Mouse (Mus musculus) MEL (cell line): ENCODE data around the gene Ryk. TPM values are rescaled to one million over a fixed set of nuclear protein-coding genes. Genes with fewer than 3 reads are reported as not detected.

Experiments
- DNase-seq: peaks from one replicate; pipeline ENCODE4 v3.0.0; 2011; ENCODE audit warnings: low read depth, low spot score
- H3K27ac ChIP-seq: 2 replicates; pipeline ENCODE4 v1.5.1; 2012; ENCODE audit warnings: low read depth, mild to moderate bottlenecking, control low read depth, low read length, moderate library complexity; ENCODE audit not compliant: control insufficient read depth
- H3K27me3 ChIP-seq, 2 experiments: fragments of 150-350 bp in 1 of 2; sonication (generic) in 1 of 2; 2 replicates each; pipeline ENCODE4 v1.6.1; 2012; ENCODE audit warnings: low read length in 2 of 2, mild to moderate bottlenecking in 2 of 2, improper control_type of control experiment in 1 of 2, moderate library complexity in 1 of 2; ENCODE audit not compliant: insufficient read depth in 2 of 2, control insufficient read depth in 1 of 2
- H3K36me3 ChIP-seq, 2 experiments: 2 replicates each; pipeline ENCODE4 v1.6.1; 2012 to 2014; ENCODE audit warnings: low read length in 2 of 2, improper control_type of control experiment in 1 of 2, inconsistent platforms in 1 of 2, mild to moderate bottlenecking in 1 of 2; ENCODE audit not compliant: insufficient read depth in 2 of 2, control insufficient read depth in 1 of 2
- H3K4me1 ChIP-seq, 2 experiments: fragments of 150-350 bp in 1 of 2; sonication (generic) in 1 of 2; 2 replicates each; pipeline ENCODE4 v1.6.1; 2012; ENCODE audit warnings: low read length in 2 of 2, improper control_type of control experiment in 1 of 2, mild to moderate bottlenecking in 1 of 2; ENCODE audit not compliant: insufficient read depth in 2 of 2, control insufficient read depth in 1 of 2
- H3K4me3 ChIP-seq, 2 experiments: fragments of 150-350 bp in 1 of 2; sonication (generic) in 1 of 2; 2 replicates each; pipeline ENCODE4 v1.5.1; 2012; ENCODE audit warnings: low read depth in 2 of 2, low read length in 2 of 2, mild to moderate bottlenecking in 2 of 2, moderate library complexity in 2 of 2, control low read depth in 1 of 2, improper control_type of control experiment in 1 of 2; ENCODE audit not compliant: control insufficient read depth in 1 of 2, insufficient read depth in 1 of 2
- H3K79me2 ChIP-seq: 2 replicates; pipeline ENCODE4 v1.6.1; 2012; ENCODE audit warnings: mild to moderate bottlenecking, low read length, moderate library complexity; ENCODE audit not compliant: control insufficient read depth, poor library complexity, insufficient read depth
- H3K9ac ChIP-seq: 2 replicates; pipeline ENCODE4 v1.6.1; 2012; ENCODE audit warnings: low read depth, mild to moderate bottlenecking, control low read depth, low read length, moderate library complexity; ENCODE audit not compliant: control insufficient read depth, poor library complexity, severe bottlenecking
- H3K9me3 ChIP-seq: fragments of 150-350 bp; sonication (generic); replicated peaks from 2 replicates; pipeline ENCODE4 v1.6.1; 2012; ENCODE audit warnings: mild to moderate bottlenecking, low read length, improper control_type of control experiment, moderate library complexity; ENCODE audit not compliant: insufficient read depth
- BHLHE40 ChIP-seq: IDR thresholded peaks from 2 replicates; pipeline ENCODE4 v1.6.1; 2012; ENCODE audit warnings: low read depth, mild to moderate bottlenecking, inconsistent platforms, low read length, improper control_type of control experiment, borderline replicate concordance
- CTCF ChIP-seq, 3 experiments: IDR thresholded peaks in 2 of 3; conservative IDR thresholded peaks in 1 of 3; 2 replicates each; pipeline ENCODE4 v1.5.1; 2011 to 2012; ENCODE audit warnings: low read length in 3 of 3, low read depth in 2 of 3, mild to moderate bottlenecking in 2 of 3, improper control_type of control experiment in 1 of 3, inconsistent platforms in 1 of 3, mixed read lengths in 1 of 3, moderate library complexity in 1 of 3; ENCODE audit not compliant: control insufficient read depth in 1 of 3, insufficient read depth in 1 of 3, poor library complexity in 1 of 3, severe bottlenecking in 1 of 3
- E2F4 ChIP-seq: IDR thresholded peaks from 2 replicates; pipeline ENCODE4 v1.6.1; 2011; ENCODE audit warnings: low read depth, low read length, improper control_type of control experiment, borderline replicate concordance
- EP300 ChIP-seq, 2 experiments: IDR thresholded peaks; 2 replicates each; pipeline ENCODE4 v1.6.1; 2011; ENCODE audit warnings: improper control_type of control experiment in 2 of 2, low read length in 2 of 2, low read depth in 1 of 2, mild to moderate bottlenecking in 1 of 2
- ETS1 ChIP-seq: IDR thresholded peaks from 2 replicates; pipeline ENCODE4 v1.6.1; 2012; ENCODE audit warnings: low read depth, mild to moderate bottlenecking, inconsistent platforms, low read length, improper control_type of control experiment, moderate library complexity
- JUND ChIP-seq: IDR thresholded peaks from 2 replicates; pipeline ENCODE4 v1.6.1; 2011; ENCODE audit warnings: low read depth, mild to moderate bottlenecking, improper control_type of control experiment, low read length
- MAX ChIP-seq: IDR thresholded peaks from 2 replicates; pipeline ENCODE4 v1.6.1; 2011; ENCODE audit warnings: low read length, improper control_type of control experiment
- MXI1 ChIP-seq: IDR thresholded peaks from 2 replicates; pipeline ENCODE4 v1.6.1; 2011; ENCODE audit warnings: mild to moderate bottlenecking, low read depth, low read length, improper control_type of control experiment
- RCOR1 ChIP-seq: IDR thresholded peaks from 2 replicates; pipeline ENCODE4 v1.6.1; 2012; ENCODE audit warnings: low read depth, mild to moderate bottlenecking, inconsistent platforms, low read length, improper control_type of control experiment
- TAL1 ChIP-seq: IDR thresholded peaks from 2 replicates; pipeline ENCODE4 v1.6.1; 2012; ENCODE audit warnings: mild to moderate bottlenecking, inconsistent platforms, low read length, moderate library complexity, mixed read lengths
- TBP ChIP-seq: IDR thresholded peaks from 2 replicates; pipeline ENCODE4 v1.8.0; 2011; ENCODE audit warnings: low read depth, low read length, improper control_type of control experiment
- TCF12 ChIP-seq: IDR thresholded peaks from 2 replicates; pipeline ENCODE4 v1.6.1; 2014; ENCODE audit warnings: low read depth, mild to moderate bottlenecking, inconsistent platforms, low read length, improper control_type of control experiment, moderate library complexity
- USF1 ChIP-seq: IDR thresholded peaks from 2 replicates; pipeline ENCODE4 v1.6.1; 2014; ENCODE audit warnings: low read depth, mild to moderate bottlenecking, inconsistent platforms, low read length, improper control_type of control experiment, moderate library complexity
- ZC3H11A ChIP-seq: IDR thresholded peaks from 2 replicates; pipeline ENCODE4 v1.6.1; 2012; ENCODE audit warnings: low read depth, mild to moderate bottlenecking, inconsistent platforms, low read length, improper control_type of control experiment
- ZKSCAN1 ChIP-seq: IDR thresholded peaks from 2 replicates; pipeline ENCODE4 v1.6.1; 2012; ENCODE audit warnings: low read depth, mild to moderate bottlenecking, inconsistent platforms, low read length, improper control_type of control experiment, moderate library complexity
- polyA plus RNA-seq, 2 experiments: library from polyadenylated mRNA; stranded (reverse) in 1 of 2; unstranded in 1 of 2; fragments of >175 nt in 1 of 2; fragments of >200 nt in 1 of 2; gene quantifications; 2 replicates each; pipeline versions ENCODE4 v1.2.1 to v1.2.4; 2012; ENCODE audit warnings: low replicate concordance in 2 of 2, low read depth in 1 of 2; ENCODE audit not compliant: insufficient read length in 2 of 2, insufficient read depth in 1 of 2, missing spikeins in 1 of 2
- total RNA-seq: library from RNA; depleted of rRNA; stranded (reverse); fragments of 300-350 nt; gene quantifications from 2 replicates; pipeline ENCODE4 v1.2.3, GENCODE M21; 2012

Gene Ryk
- total and polyA plus RNA-seq, 3 experiments, result 46.0 to 47.3 (median 46.4) TPM

DNA sequence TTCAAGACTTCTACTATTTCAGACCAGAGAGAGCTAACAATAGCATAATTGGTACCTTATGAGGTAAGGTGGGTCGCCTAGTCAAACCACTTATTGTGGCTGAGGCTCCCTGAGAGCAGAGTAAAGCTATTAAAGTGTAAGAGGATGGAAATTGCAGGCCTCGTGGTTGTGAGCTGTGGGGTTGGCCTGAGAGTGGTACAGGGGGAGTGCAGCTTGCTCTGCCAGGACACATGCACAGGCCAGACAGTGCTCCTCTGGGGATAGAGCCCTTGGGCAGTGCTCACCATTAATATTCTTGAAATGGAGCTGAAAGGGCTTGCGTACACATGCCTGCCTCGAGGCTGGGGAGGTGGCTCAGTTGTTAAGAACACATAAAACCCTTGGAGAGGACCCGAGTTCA is 23.6 kb downstream of the Ryk start:
- Histone ChIP-seq H3K9ac (no peak overlapping the region), H3K9me3 (no peaks in the 10 kb centered on the region), H3K36me3 (peaks cover 0 to 50% of the 10 kb centered on the region in 2 experiments; a peak in 3 of 4 replicates), H3K27me3 (no peaks in the 10 kb centered on the region), H3K4me1 (peaks cover 17 to 41% of the 10 kb centered on the region in 2 experiments), H3K27ac (no peak overlapping the region), H3K4me3 (no peak overlapping the region), H3K79me2 (peaks cover 31% of the 10 kb centered on the region)
- no peak for DNase-seq
- TF ChIP-seq TAL1, result no peak

DNA sequence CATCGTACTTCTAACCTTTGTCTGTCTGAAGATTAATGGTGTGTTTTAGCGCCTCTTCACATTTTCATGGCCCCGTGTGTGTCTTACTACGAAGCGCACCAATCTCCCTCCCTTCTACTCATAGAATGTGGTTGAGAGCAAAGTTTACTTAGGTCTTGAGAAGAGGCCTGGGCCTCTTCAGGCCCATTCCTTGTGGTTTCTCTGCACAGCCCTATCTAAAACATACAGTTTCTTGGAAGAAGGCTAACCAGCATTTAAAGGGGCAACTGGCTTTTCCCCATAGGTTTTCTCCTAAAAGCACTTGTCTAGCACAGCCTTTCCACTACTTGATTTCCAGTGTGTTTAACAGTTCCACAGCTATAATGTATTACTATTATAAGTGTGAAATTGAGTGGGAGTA is 24.7 kb downstream of the Ryk start:
- TF ChIP-seq ZC3H11A (no peak), EP300 (IDR thresholded peaks at IDR 0.05; ENCODE audit: low read depth in 1 of 2, low read length in 2 of 2) (peak; percentile 2 to 52; a peak in 3 of 4 replicates), BHLHE40 (peak; percentile 10; the same call in 1 of the 2 replicates), ZKSCAN1 (no peak), MAX (peak; percentile 33; the same call in 1 of the 2 replicates), TCF12 (no peak), JUND (no peak), TBP (no peak), ETS1 (0 out of 2 replicates have a peak, but pooled peaks have one; percentile 22), CTCF (IDR thresholded peaks at IDR 0.05 in 2 of 3, conservative IDR thresholded peaks at IDR 0.05 in 1 of 3; ENCODE audit: control insufficient read depth in 1 of 3, insufficient read depth in 1 of 3, low read depth in 2 of 3, low read length in 3 of 3, poor library complexity in 1 of 3, severe bottlenecking in 1 of 3) (no peak)
- TF ChIP-seq, all 39 proteins: peak for 4
- peak; percentile 61 for DNase-seq
- Histone ChIP-seq H3K9me3 (no peaks in the 10 kb centered on the region), H3K79me2 (peaks cover 22% of the 10 kb centered on the region), H3K36me3 (peaks cover 2 to 56% of the 10 kb centered on the region in 2 experiments; a peak in 3 of 4 replicates), H3K4me3 (peak overlapping the region in 1 of 2 experiments; percentile 10; a peak in 2 of 4 replicates), H3K4me1 (peaks cover 15 to 47% of the 10 kb centered on the region in 2 experiments), H3K27me3 (no peaks in the 10 kb centered on the region), H3K27ac (peak overlapping the region; percentile 74), H3K9ac (no peak overlapping the region)

DNA sequence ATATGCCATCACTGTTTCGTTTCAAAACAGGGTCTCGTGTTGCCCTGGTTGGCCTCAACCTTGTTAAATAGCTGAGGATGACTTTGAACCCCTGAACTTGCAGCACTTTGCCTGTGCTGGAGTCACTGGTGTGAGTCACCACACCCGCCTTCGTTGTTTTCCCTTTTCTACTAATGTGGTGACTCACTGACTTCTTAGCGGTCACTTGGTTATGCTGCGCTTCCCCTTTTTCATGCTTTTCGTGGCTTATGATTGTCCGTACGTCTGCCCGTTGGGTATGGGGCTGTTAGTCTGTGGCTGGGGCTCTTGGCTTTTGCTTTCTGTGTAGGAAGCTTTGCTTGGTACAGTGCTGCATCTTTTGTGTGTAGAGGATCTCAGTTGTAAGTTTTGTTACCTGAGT is 25.2 kb downstream of the Ryk start:
- Histone ChIP-seq H3K4me1 (peaks cover 15 to 47% of the 10 kb centered on the region in 2 experiments), H3K27ac (peak overlapping the region; percentile 82), H3K79me2 (peaks cover 19% of the 10 kb centered on the region), H3K9ac (0 out of 2 replicates have a peak overlapping the region, but pooled peaks have one; percentile 4), H3K9me3 (no peaks in the 10 kb centered on the region), H3K4me3 (peak overlapping the region; percentile 6 to 10; a peak in 2 of 4 replicates), H3K36me3 (peaks cover 2 to 56% of the 10 kb centered on the region in 2 experiments; a peak in 3 of 4 replicates)
- DNase-seq, result peak; percentile 91
- TF ChIP-seq E2F4 (no peak), MXI1 (peak; percentile 41; the same call in 1 of the 2 replicates), USF1 (no peak), EP300 (IDR thresholded peaks at IDR 0.05; ENCODE audit: low read depth in 1 of 2, low read length in 2 of 2) (peak in 1 of 2 experiments; percentile 79; a peak in 2 of 4 replicates), RCOR1 (peak; percentile 26; the same call in 1 of the 2 replicates), ETS1 (peak; percentile 80), TBP (peak; percentile 58; the same call in 1 of the 2 replicates), JUND (peak; percentile 90; the same call in 1 of the 2 replicates)
- TF ChIP-seq, all 39 proteins: peak for 6
- H3K27me3 ChIP-seq, result no peaks in the 10 kb centered on the region
